Mouse (Mus musculus) heart, postnatal 0 days (tissue): Measurements from ENCODE around the gene Btbd7. TPM values are rescaled to one million over a fixed set of nuclear protein-coding genes. Genes with fewer than 3 reads are reported as not detected.

Source experiments
- ATAC-seq: fragments of 200-750 bp; cut with Nextera tagmentation; 2 replicates; pipeline ENCODE4 v1.8.0; 2017; ENCODE audit warnings: low read depth, moderate number of reproducible peaks, moderate library complexity; ENCODE audit not compliant: insufficient read depth
- DNase-seq: peaks from one replicate; pipeline ENCODE4 v3.0.0-alpha.2; 2016; ENCODE audit warnings: low spot score
- H3K27ac ChIP-seq: fragments of 300-500 bp; sonication (generic); 2 replicates; pipeline ENCODE4 v1.5.1; 2014; ENCODE audit warnings: low read depth, mild to moderate bottlenecking
- H3K27me3 ChIP-seq: fragments of 300-500 bp; sonication (generic); 2 replicates; pipeline ENCODE4 v1.6.1; 2014; ENCODE audit warnings: low read length, mixed read lengths; ENCODE audit not compliant: control insufficient read depth, insufficient read depth
- H3K36me3 ChIP-seq: fragments of 300-500 bp; sonication (generic); replicated peaks from 2 replicates; pipeline ENCODE4 v1.6.1; 2014; ENCODE audit warnings: low read length, mixed read lengths; ENCODE audit not compliant: control insufficient read depth, insufficient read depth
- H3K4me1 ChIP-seq: fragments of 300-500 bp; sonication (generic); 2 replicates; pipeline ENCODE4 v1.6.1; 2014; ENCODE audit warnings: antibody characterized with exemption; ENCODE audit not compliant: control insufficient read depth, insufficient read depth
- H3K4me2 ChIP-seq: fragments of 300-500 bp; sonication (generic); 2 replicates; pipeline ENCODE4 v1.6.1; 2014; ENCODE audit warnings: low read depth, mild to moderate bottlenecking, low read length, moderate library complexity
- H3K4me3 ChIP-seq: fragments of 300-500 bp; sonication (generic); 2 replicates; pipeline ENCODE4 v1.5.1; 2014; ENCODE audit warnings: low read depth, low read length
- H3K9ac ChIP-seq: fragments of 300-500 bp; sonication (generic); replicated peaks from 2 replicates; pipeline ENCODE4 v1.6.1; 2014; ENCODE audit warnings: low read depth, low read length, mixed read lengths
- H3K9me3 ChIP-seq: fragments of 300-500 bp; sonication (generic); replicated peaks from 2 replicates; pipeline ENCODE4 v1.6.1; 2016; ENCODE audit warnings: low read length; ENCODE audit not compliant: control insufficient read depth
- CTCF ChIP-seq: IDR thresholded peaks from 2 replicates; pipeline ENCODE4 v1.5.1; 2016; ENCODE audit warnings: antibody characterized with exemption, control low read depth, low read depth
- EP300 ChIP-seq: IDR thresholded peaks from 2 replicates; pipeline ENCODE4 v1.6.1; 2016; ENCODE audit warnings: antibody characterized with exemption, low read depth
- WGBS: fragments of 180-500 bp; shearing (Covaris S2); extraction: QIAGEN DNeasy Blood & Tissue Kit; methylation state at CpG from one replicate; pipeline ENCODE4 v1.1.7; 2014; 5-methylcytosine and 5-hydroxymethylcytosine counted together
- polyA plus RNA-seq: library from polyadenylated mRNA; unstranded; fragments of >200 nt; fragmentation: Nextera tagmentation; extraction: Ambion mirVana; gene quantifications from 2 replicates; pipeline ENCODE4 v1.2.1, GENCODE M21; 2015
- total RNA-seq: library from RNA; depleted of rRNA; stranded (reverse); fragments of >200 nt; gene quantifications from 2 replicates; pipeline ENCODE4 v1.2.3, GENCODE M21; 2014; ENCODE audit warnings: low replicate concordance

The Btbd7 gene
- total and polyA plus RNA-seq, 2 experiments from 2014 or later = 8.4 to 31.3 TPM

DNA sequence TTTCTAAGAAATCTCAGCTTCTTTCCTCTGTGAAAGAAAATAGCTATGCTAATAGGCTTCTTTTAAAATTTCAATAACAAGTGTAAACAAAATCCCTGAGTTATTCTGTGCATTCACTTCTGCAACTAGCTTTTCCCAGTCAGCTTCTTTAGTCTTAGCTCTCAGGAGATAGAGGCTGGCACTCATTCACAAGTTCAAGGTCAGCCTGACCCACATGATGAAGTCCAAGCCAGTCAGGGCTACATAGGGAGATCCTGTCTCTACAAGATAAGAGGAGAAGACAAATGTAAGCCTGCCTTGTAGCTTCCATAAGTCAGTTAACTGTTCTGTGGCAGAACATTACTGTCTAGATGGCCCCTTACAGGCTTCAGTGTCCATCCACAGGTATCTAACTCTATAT is 114.6 kb downstream of the Btbd7 start:
- Histone ChIP-seq H3K4me1 (peaks cover 8% of the 10 kb centered on the region), H3K27me3 (no peaks in the 10 kb centered on the region), H3K9ac (no peak overlapping the region), H3K9me3 (no peaks in the 10 kb centered on the region), H3K27ac (no peak overlapping the region), H3K4me3 (no peak overlapping the region), H3K4me2 (no peak overlapping the region), H3K36me3 (peaks cover 55% of the 10 kb centered on the region)
- DNase-seq (no peak), ATAC-seq (no peak)
- TF ChIP-seq EP300 (no peak), CTCF (no peak)

DNA sequence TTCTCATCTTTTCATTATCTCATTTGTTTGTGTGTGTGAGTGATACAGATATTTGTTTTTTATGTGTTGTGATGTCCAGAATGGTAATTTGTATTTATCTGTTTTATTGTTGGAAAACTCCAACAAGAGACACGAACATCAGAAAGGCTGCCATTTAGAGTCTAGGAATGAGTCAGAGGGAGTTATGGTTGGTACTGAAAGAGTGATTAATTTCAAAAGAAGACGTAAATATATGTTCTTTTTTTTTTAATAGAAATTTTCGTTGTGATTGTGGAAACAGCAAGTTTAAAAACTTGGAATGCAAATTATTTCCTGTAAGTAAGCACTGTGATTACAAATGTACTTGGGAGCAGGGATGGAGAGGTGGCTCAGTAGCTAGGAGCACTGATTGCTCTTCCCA is 116.6 kb downstream of the Btbd7 start:
- TF ChIP-seq CTCF (no peak), EP300 (no peak)
- no peak for ATAC-seq
- H3K4me3 ChIP-seq = no peak overlapping the region
- no peak overlapping the region for H3K27ac ChIP-seq
- peaks cover 35% of the 10 kb centered on the region for H3K36me3 ChIP-seq
- no peaks in the 10 kb centered on the region for H3K9me3 ChIP-seq
- 78% methylated on average over 3 of the region's 3 CpGs for whole genome bisulfite sequencing
- H3K4me2 ChIP-seq = no peak overlapping the region
- H3K9ac ChIP-seq = no peak overlapping the region
- no peak for DNase-seq
- H3K4me1 ChIP-seq = peaks cover 13% of the 10 kb centered on the region
- H3K27me3 ChIP-seq = no peaks in the 10 kb centered on the region

DNA sequence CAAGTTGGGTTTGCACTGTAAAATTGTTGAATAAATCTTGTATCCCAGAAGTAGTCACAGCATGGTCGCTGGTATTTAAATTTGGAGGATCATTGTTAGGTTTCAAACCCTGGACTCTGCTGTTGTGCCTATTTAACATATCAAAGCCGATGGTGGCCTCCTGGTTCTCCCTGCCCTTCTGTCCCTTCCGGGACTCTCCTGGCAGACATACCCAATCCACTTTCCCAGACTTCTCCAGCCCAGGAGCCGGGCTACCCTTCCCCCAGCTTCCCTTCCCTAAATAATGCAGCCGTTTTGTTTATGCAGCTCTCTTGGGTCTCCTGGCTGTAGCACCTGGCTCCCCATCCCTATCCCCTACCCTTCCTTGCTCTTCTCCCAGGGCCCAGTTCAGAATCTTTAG is 119.3 kb downstream of the Btbd7 start:
- H3K4me1 ChIP-seq = peaks cover 15% of the 10 kb centered on the region
- peak overlapping the region; percentile 94 for H3K4me3 ChIP-seq
- no peaks in the 10 kb centered on the region for H3K27me3 ChIP-seq
- WGBS = 4% methylated on average over 5 of the region's 5 CpGs
- TF ChIP-seq CTCF = no peak
- no peak for TF ChIP-seq EP300
- H3K27ac ChIP-seq = peak overlapping the region; percentile 86
- peaks cover 12% of the 10 kb centered on the region; the same call in 1 of the 2 replicates for H3K36me3 ChIP-seq
- peak overlapping the region; percentile 80 for H3K9ac ChIP-seq
- H3K4me2 ChIP-seq = peak overlapping the region; percentile 87
- ATAC-seq (no peak), DNase-seq (no peak)
- H3K9me3 ChIP-seq = no peaks in the 10 kb centered on the region

DNA sequence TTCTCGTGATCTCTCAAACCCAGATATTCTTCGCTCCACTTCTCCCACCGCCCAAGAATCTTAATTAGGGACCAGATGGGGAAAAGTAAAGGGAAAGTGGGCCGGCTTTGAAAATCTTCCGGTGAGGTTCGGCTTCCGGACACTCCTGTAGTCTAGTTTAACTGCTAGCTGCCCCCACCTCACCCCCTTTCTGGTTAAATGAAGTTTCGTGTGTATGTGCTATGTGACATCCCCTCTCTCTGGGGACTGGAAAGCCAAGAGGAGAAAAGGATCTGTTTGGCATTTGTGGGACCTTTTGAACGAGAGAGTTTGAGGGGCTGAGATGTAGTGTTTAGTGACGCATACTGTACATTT is 119.9 kb downstream of the Btbd7 start, which contains the start of gene Gm20604:
Gene Gm20604, minus strand, starts transcription at position 270 of the 354 bp plus-strand sequence.
- no peak for DNase-seq
- Histone ChIP-seq H3K27ac (peak within 1 kb of the TSS; percentile 86), H3K4me3 (peak within 1 kb of the TSS; percentile 94), H3K9me3 (no peaks in the 10 kb centered on the region), H3K9ac (peak within 1 kb of the TSS; percentile 80), H3K36me3 (peaks cover 8% of the 10 kb centered on the region; the same call in 1 of the 2 replicates), H3K4me2 (peak within 1 kb of the TSS; percentile 87), H3K4me1 (peaks cover 15% of the 10 kb centered on the region), H3K27me3 (no peaks in the 10 kb centered on the region)
- WGBS = under 1% methylated on average over 10 of the region's 10 CpGs
- ATAC-seq = no peak
- TF ChIP-seq CTCF (no peak), EP300 (no peak)

DNA sequence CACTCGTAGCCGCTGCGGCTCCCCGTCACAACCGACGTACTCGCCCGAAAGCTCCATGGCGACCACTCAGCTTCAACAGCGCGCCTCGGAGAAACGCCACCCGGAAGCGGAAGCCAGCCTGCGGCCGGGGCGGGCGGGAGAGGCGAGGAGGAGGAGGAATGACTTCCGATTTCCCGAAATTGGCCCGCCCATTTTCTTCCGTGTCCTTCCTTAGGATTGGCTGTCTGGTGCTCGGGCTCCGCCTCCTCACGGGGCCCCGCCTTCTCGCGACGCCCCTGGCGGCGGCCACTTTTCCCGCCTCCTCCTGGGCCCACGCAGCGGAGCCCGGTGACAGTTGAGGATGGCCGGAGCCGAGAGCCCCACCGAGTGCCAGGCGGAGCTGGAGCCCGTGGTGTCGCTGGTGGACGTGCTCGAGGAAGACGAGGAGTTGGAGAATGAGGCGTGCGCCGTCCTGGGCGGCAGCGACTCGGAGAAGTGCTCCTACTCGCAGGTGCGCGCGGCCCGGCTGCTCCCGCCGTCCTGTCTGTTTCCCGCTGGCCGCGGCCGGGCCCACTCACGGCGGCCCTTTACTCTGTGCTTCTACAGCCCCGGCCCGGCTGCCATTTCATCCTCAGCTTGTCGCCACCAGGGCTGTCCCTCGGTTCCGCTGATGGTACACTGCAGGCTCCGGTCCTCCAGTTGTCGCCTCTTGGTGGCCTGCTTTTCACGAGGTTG is 120.4 kb downstream of the Btbd7 start, which contains the start of the genes Gm28051, Gon7 and Ubr7:
Gene Gm28051, minus strand, starts transcription at position 77 of the 714 bp plus-strand sequence.
Gene Gon7, minus strand, starts transcription at position 115 of the 714 bp plus-strand sequence.
Gene Ubr7, plus strand, starts transcription at position 279 of the 714 bp plus-strand sequence.
- Histone ChIP-seq H3K4me1 (peaks cover 15% of the 10 kb centered on the region), H3K27me3 (no peaks in the 10 kb centered on the region), H3K4me2 (peak within 1 kb of the TSS; percentile 87), H3K36me3 (peaks cover 7% of the 10 kb centered on the region; the same call in 1 of the 2 replicates), H3K9me3 (no peaks in the 10 kb centered on the region), H3K4me3 (peak within 1 kb of the TSS; percentile 94), H3K27ac (peak within 1 kb of the TSS; percentile 86), H3K9ac (peak within 1 kb of the TSS; percentile 80)
- peak; percentile 98 for ATAC-seq
- TF ChIP-seq EP300 (0 out of 2 replicates have a peak, but pooled peaks have one; percentile 11), CTCF (peak; percentile 52)
- WGBS = under 1% methylated on average over 69 of the region's 73 CpGs
- peak; percentile 98 for DNase-seq
